Mouse (Mus musculus) brain, adult 2 months (tissue): Measurements from ENCODE around the gene Slc26a10.
A peak's percentile ranks its signal among the peaks of the same experiment; 100 is the strongest.
"Not testable (repeated sequence)": the region's sequence is repeated elsewhere in the genome, so short reads cannot be mapped to it uniquely, and the experiment has no call there.

ENCODE experiments used
- DNase-seq: peaks from one replicate; pipeline ENCODE4 v3.0.0; 2011; ENCODE audit warnings: low read depth, low spot score

Gene Slc26a10

GRCm38 (mm10) chr10:127162771-127163261 is 17.6 kb downstream of the Slc26a10 start:
- DNase-seq = peak; percentile 88

- DNase-seq = no peak
Observed at GRCm38 (mm10) chr10:127160728-127161127, 19.7 kb downstream of the Slc26a10 start.

- peak; percentile 83 for DNase-seq
Observed at GRCm38 (mm10) chr10:127160081-127160480, 20.4 kb downstream of the Slc26a10 start.

- no peak for DNase-seq
Observed at GRCm38 (mm10) chr10:127158471-127158870, 22.0 kb downstream of the Slc26a10 start.

GRCm38 (mm10) chr10:127156511-127156910 is 23.9 kb downstream of the Slc26a10 start:
- no peak for DNase-seq

GRCm38 (mm10) chr10:127156089-127156488 is 24.4 kb downstream of the Slc26a10 start:
- DNase-seq = no peak

GRCm38 (mm10) chr10:127154652-127155051 is 25.8 kb downstream of the Slc26a10 start:
- no peak for DNase-seq

- no peak for DNase-seq
Observed at GRCm38 (mm10) chr10:127154241-127154640, 26.2 kb downstream of the Slc26a10 start.

- DNase-seq = no peak
Observed at GRCm38 (mm10) chr10:127153323-127153722, 27.1 kb downstream of the Slc26a10 start.

- DNase-seq = not testable (repeated sequence)
Observed at GRCm38 (mm10) chr10:127152556-127152955, 27.9 kb downstream of the Slc26a10 start.

- DNase-seq = not testable (repeated sequence)
Observed at GRCm38 (mm10) chr10:127151233-127151632, 29.2 kb downstream of the Slc26a10 start.

- DNase-seq = no peak
Observed at GRCm38 (mm10) chr10:127150471-127150872, 30.0 kb downstream of the Slc26a10 start.

GRCm38 (mm10) chr10:127147135-127147534 is 33.3 kb downstream of the Slc26a10 start:
- no peak for DNase-seq

- no peak for DNase-seq
Observed at GRCm38 (mm10) chr10:127145303-127145702, 35.1 kb downstream of the Slc26a10 start.

GRCm38 (mm10) chr10:127144536-127144935 is 35.9 kb downstream of the Slc26a10 start:
- no peak for DNase-seq

- DNase-seq = peak; percentile 39
Observed at GRCm38 (mm10) chr10:127143228-127143627, 37.2 kb downstream of the Slc26a10 start.

- no peak for DNase-seq
Observed at GRCm38 (mm10) chr10:127141500-127141899, 38.9 kb downstream of the Slc26a10 start.

- DNase-seq = no peak
Observed at GRCm38 (mm10) chr10:127140971-127141370, 39.5 kb downstream of the Slc26a10 start.

GRCm38 (mm10) chr10:127138328-127139141 is 41.9 kb downstream of the Slc26a10 start:
- DNase-seq = no peak

- DNase-seq = no peak
Observed at GRCm38 (mm10) chr10:127137896-127138295, 42.5 kb downstream of the Slc26a10 start.

- DNase-seq = no peak
Observed at GRCm38 (mm10) chr10:127136510-127136909, 43.9 kb downstream of the Slc26a10 start.

GRCm38 (mm10) chr10:127135118-127135836 is 45.2 kb downstream of the Slc26a10 start:
- DNase-seq = no peak
